Mouse (Mus musculus) MEL (cell line): Measurements from ENCODE around the gene Osmr.

Experiments
- CTCF ChIP-seq, 3 experiments: IDR thresholded peaks in 2 of 3; conservative IDR thresholded peaks in 1 of 3; 2 replicates each; pipeline ENCODE4 v1.5.1; 2011 to 2012; ENCODE audit warnings: low read length in 3 of 3, low read depth in 2 of 3, mild to moderate bottlenecking in 2 of 3, improper control_type of control experiment in 1 of 3, inconsistent platforms in 1 of 3, mixed read lengths in 1 of 3, moderate library complexity in 1 of 3; ENCODE audit not compliant: control insufficient read depth in 1 of 3, insufficient read depth in 1 of 3, poor library complexity in 1 of 3, severe bottlenecking in 1 of 3
- EP300 ChIP-seq, 2 experiments: IDR thresholded peaks; 2 replicates each; pipeline ENCODE4 v1.6.1; 2011; ENCODE audit warnings: improper control_type of control experiment in 2 of 2, low read length in 2 of 2, low read depth in 1 of 2, mild to moderate bottlenecking in 1 of 2
- HCFC1 ChIP-seq: IDR thresholded peaks from 2 replicates; pipeline ENCODE4 v1.6.1; 2012; ENCODE audit warnings: low read depth, mild to moderate bottlenecking, inconsistent platforms, low read length, improper control_type of control experiment, moderate library complexity
- KAT2A ChIP-seq: conservative IDR thresholded peaks from 2 replicates; pipeline ENCODE4 v1.6.1; 2012; ENCODE audit warnings: low read depth, low read length, improper control_type of control experiment, inconsistent platforms
- POLR2A ChIP-seq, 2 experiments: IDR thresholded peaks; 2 replicates each; pipeline ENCODE4 v1.6.1; 2011 to 2012; ENCODE audit warnings: low read length in 2 of 2, mild to moderate bottlenecking in 2 of 2, control low read depth in 1 of 2, improper control_type of control experiment in 1 of 2, low read depth in 1 of 2, moderate library complexity in 1 of 2; ENCODE audit not compliant: control insufficient read depth in 1 of 2, insufficient read depth in 1 of 2, poor library complexity in 1 of 2
- RCOR1 ChIP-seq: IDR thresholded peaks from 2 replicates; pipeline ENCODE4 v1.6.1; 2012; ENCODE audit warnings: low read depth, mild to moderate bottlenecking, inconsistent platforms, low read length, improper control_type of control experiment

DNA sequence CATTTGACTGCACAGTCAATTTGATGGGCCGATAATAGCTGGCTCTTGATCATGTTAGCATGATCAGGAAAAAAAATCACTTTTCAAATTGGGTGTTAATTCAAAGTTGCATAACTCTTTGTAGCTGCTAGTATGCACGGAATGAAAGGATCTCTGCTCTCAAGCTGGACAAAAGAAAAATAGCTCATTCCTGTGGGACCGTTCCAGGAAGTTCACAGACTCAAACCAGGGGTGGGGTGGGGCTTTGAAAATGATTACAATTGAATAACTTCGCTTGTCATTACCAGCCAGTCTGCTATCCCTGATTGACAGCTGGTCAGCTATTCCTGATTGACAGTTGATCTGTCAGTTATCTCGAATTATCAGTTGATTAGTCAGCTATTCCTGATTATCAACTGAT, 33.8 kb upstream of the Osmr start:
- TF ChIP-seq CTCF (IDR thresholded peaks at IDR 0.05 in 2 of 3, conservative IDR thresholded peaks at IDR 0.05 in 1 of 3; ENCODE audit: control insufficient read depth in 1 of 3, insufficient read depth in 1 of 3, low read depth in 2 of 3, low read length in 3 of 3, poor library complexity in 1 of 3, severe bottlenecking in 1 of 3) (no peak), POLR2A (IDR thresholded peaks at IDR 0.05; ENCODE audit: control insufficient read depth in 1 of 2, insufficient read depth in 1 of 2, low read depth in 1 of 2, low read length in 2 of 2, poor library complexity in 1 of 2) (no peak), HCFC1 (no peak), RCOR1 (no peak), EP300 (IDR thresholded peaks at IDR 0.05; ENCODE audit: low read depth in 1 of 2, low read length in 2 of 2) (no peak), KAT2A (no peak)
